Mouse (Mus musculus): ENCODE results near the gene Plxna2. TPM values are rescaled to one million over a fixed set of nuclear protein-coding genes. Genes with fewer than 3 reads are reported as not detected.

The Plxna2 gene
- polyA plus RNA-seq, 1 experiment from 2014 or later, result 23.3 TPM

- H3K36me3 ChIP-seq, result no peaks in the 10 kb centered on the region
- no peak for ATAC-seq
- H3K4me3 ChIP-seq (replicated peaks), result no peak overlapping the region
- 90% methylated on average over 2 of the region's 2 CpGs for WGBS
- no peak overlapping the region for H3K27ac ChIP-seq
- H3K4me2 ChIP-seq (replicated peaks), result peak overlapping the region; percentile 67; the same call in 1 of the 2 replicates
- H3K4me1 ChIP-seq (replicated peaks), result peaks cover 99% of the 10 kb centered on the region
- no peaks in the 10 kb centered on the region for H3K27me3 ChIP-seq
- H3K9ac ChIP-seq (replicated peaks), result no peak overlapping the region
- no peaks in the 10 kb centered on the region for H3K9me3 ChIP-seq
Measured at GRCm38 (mm10) chr1:194626109-194626508, 8.1 kb downstream of the Plxna2 start.

GRCm38 (mm10) chr1:194627286-194627685, 9.3 kb downstream of the Plxna2 start:
- Histone ChIP-seq H3K4me1 (replicated peaks) (peaks cover 93% of the 10 kb centered on the region), H3K9ac (replicated peaks) (no peak overlapping the region), H3K27me3 (no peaks in the 10 kb centered on the region), H3K4me3 (replicated peaks) (no peak overlapping the region), H3K36me3 (no peaks in the 10 kb centered on the region), H3K9me3 (no peaks in the 10 kb centered on the region), H3K4me2 (replicated peaks) (no peak overlapping the region), H3K27ac (no peak overlapping the region)
- no peak for ATAC-seq

- no peak overlapping the region for H3K4me3 ChIP-seq (replicated peaks)
- peak overlapping the region; percentile 23; the same call in 1 of the 2 replicates for H3K4me2 ChIP-seq (replicated peaks)
- WGBS, result 7% methylated on average over 2 of the region's 2 CpGs
- ATAC-seq, result peak; percentile 81
- peak overlapping the region; percentile 51; the same call in 1 of the 2 replicates for H3K27ac ChIP-seq
- no peaks in the 10 kb centered on the region for H3K27me3 ChIP-seq
- peaks cover 74% of the 10 kb centered on the region for H3K4me1 ChIP-seq (replicated peaks)
- H3K9ac ChIP-seq (replicated peaks), result no peak overlapping the region; the same call in 1 of the 2 replicates
- H3K36me3 ChIP-seq, result no peaks in the 10 kb centered on the region
- H3K9me3 ChIP-seq, result no peaks in the 10 kb centered on the region
Measured at GRCm38 (mm10) chr1:194629135-194629689, 11.2 kb downstream of the Plxna2 start.

DNA sequence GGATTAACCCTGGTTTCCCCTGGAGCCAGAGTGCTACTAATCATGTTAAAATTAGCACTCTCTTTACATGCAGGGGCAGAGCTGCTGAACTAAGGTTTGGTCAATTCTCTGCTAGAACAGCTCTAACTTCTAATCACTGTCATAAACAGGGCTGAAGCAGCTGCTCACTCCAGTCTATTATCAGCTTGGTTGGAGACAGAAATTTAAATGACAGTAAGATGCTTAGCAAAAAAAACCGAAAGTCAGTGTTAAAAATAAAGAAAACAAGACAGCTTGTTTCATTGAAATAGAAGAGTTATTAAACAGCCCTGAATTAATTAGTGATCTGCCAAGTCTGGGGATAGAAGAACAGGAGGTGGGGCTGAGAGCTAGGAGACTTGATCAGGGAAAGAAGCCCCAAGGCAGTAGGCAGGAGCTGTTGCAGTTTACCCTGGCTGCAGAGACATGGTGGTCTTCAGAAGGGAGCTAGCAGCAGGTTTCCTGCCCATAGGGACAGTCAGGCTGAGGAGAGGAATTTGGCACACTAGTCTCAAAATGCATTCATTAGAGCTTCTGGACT, 12.6 kb downstream of the Plxna2 start:
- no peaks in the 10 kb centered on the region for H3K27me3 ChIP-seq
- 33% methylated on average over 1 of the region's 1 CpGs for WGBS
- H3K9me3 ChIP-seq, result no peaks in the 10 kb centered on the region
- no peak overlapping the region for H3K4me2 ChIP-seq (replicated peaks)
- 0 out of 2 replicates have a peak overlapping the region, but pooled peaks have one; percentile 17 for H3K27ac ChIP-seq
- H3K4me3 ChIP-seq (replicated peaks), result no peak overlapping the region
- no peak overlapping the region for H3K9ac ChIP-seq (replicated peaks)
- H3K36me3 ChIP-seq, result no peaks in the 10 kb centered on the region
- peaks cover 68% of the 10 kb centered on the region for H3K4me1 ChIP-seq (replicated peaks)
- no peak for ATAC-seq

- no peaks in the 10 kb centered on the region for H3K36me3 ChIP-seq
- no peaks in the 10 kb centered on the region for H3K27me3 ChIP-seq
- ATAC-seq, result no peak
- H3K9me3 ChIP-seq, result no peaks in the 10 kb centered on the region
- H3K27ac ChIP-seq, result no peak overlapping the region
- H3K4me1 ChIP-seq (replicated peaks), result peaks cover 63% of the 10 kb centered on the region
- WGBS, result 27% methylated on average over 1 of the region's 1 CpGs
- H3K4me3 ChIP-seq (replicated peaks), result no peak overlapping the region
- H3K9ac ChIP-seq (replicated peaks), result no peak overlapping the region
- H3K4me2 ChIP-seq (replicated peaks), result no peak overlapping the region
Measured at GRCm38 (mm10) chr1:194631574-194631973, 13.6 kb downstream of the Plxna2 start.

- H3K9me3 ChIP-seq, result no peaks in the 10 kb centered on the region
- no peaks in the 10 kb centered on the region for H3K36me3 ChIP-seq
- H3K27ac ChIP-seq, result no peak overlapping the region
- no peaks in the 10 kb centered on the region for H3K27me3 ChIP-seq
- H3K4me3 ChIP-seq (replicated peaks), result no peak overlapping the region
- whole genome bisulfite sequencing, result 91% methylated on average over 1 of the region's 1 CpGs
- no peak overlapping the region for H3K9ac ChIP-seq (replicated peaks)
- ATAC-seq, result no peak
- H3K4me2 ChIP-seq (replicated peaks), result no peak overlapping the region
- H3K4me1 ChIP-seq (replicated peaks), result peaks cover 62% of the 10 kb centered on the region
Measured at GRCm38 (mm10) chr1:194632029-194632428, 14.0 kb downstream of the Plxna2 start.

GRCm38 (mm10) chr1:194635411-194635810, 17.4 kb downstream of the Plxna2 start:
- Histone ChIP-seq H3K9ac (replicated peaks) (no peak overlapping the region), H3K4me3 (replicated peaks) (no peak overlapping the region), H3K4me2 (replicated peaks) (no peak overlapping the region), H3K36me3 (no peaks in the 10 kb centered on the region), H3K9me3 (no peaks in the 10 kb centered on the region), H3K27me3 (no peaks in the 10 kb centered on the region), H3K4me1 (replicated peaks) (peaks cover 41% of the 10 kb centered on the region), H3K27ac (no peak overlapping the region)
- no peak for ATAC-seq
- 36% methylated on average over 1 of the region's 1 CpGs for WGBS

- Histone ChIP-seq H3K27ac (no peak overlapping the region), H3K4me2 (replicated peaks) (no peak overlapping the region), H3K9ac (replicated peaks) (no peak overlapping the region), H3K9me3 (no peaks in the 10 kb centered on the region), H3K4me3 (replicated peaks) (no peak overlapping the region), H3K36me3 (no peaks in the 10 kb centered on the region), H3K4me1 (replicated peaks) (peaks cover 36% of the 10 kb centered on the region), H3K27me3 (no peaks in the 10 kb centered on the region)
- ATAC-seq, result no peak
- WGBS, result 83% methylated on average over 3 of the region's 3 CpGs
Measured at GRCm38 (mm10) chr1:194635942-194636341, 17.9 kb downstream of the Plxna2 start.

GRCm38 (mm10) chr1:194637391-194638304, 19.6 kb downstream of the Plxna2 start:
- Histone ChIP-seq H3K9me3 (no peaks in the 10 kb centered on the region), H3K36me3 (no peaks in the 10 kb centered on the region), H3K27ac (peak overlapping the region; percentile 48; the same call in 1 of the 2 replicates), H3K9ac (replicated peaks) (no peak overlapping the region), H3K27me3 (no peaks in the 10 kb centered on the region), H3K4me3 (replicated peaks) (no peak overlapping the region), H3K4me2 (replicated peaks) (peak overlapping the region; percentile 7; the same call in 1 of the 2 replicates), H3K4me1 (replicated peaks) (peaks cover 40% of the 10 kb centered on the region)
- 6% methylated on average over 5 of the region's 5 CpGs for WGBS
- peak; percentile 86 for ATAC-seq

GRCm38 (mm10) chr1:194641601-194642301, 23.7 kb downstream of the Plxna2 start:
- no peak overlapping the region for H3K4me2 ChIP-seq (replicated peaks)
- no peaks in the 10 kb centered on the region for H3K27me3 ChIP-seq
- no peak overlapping the region for H3K27ac ChIP-seq
- WGBS, result 73% methylated on average over 5 of the region's 5 CpGs
- H3K4me1 ChIP-seq (replicated peaks), result peaks cover 32% of the 10 kb centered on the region
- peaks cover 18% of the 10 kb centered on the region for H3K36me3 ChIP-seq
- no peaks in the 10 kb centered on the region for H3K9me3 ChIP-seq
- H3K4me3 ChIP-seq (replicated peaks), result no peak overlapping the region
- H3K9ac ChIP-seq (replicated peaks), result no peak overlapping the region
- ATAC-seq, result no peak

DNA sequence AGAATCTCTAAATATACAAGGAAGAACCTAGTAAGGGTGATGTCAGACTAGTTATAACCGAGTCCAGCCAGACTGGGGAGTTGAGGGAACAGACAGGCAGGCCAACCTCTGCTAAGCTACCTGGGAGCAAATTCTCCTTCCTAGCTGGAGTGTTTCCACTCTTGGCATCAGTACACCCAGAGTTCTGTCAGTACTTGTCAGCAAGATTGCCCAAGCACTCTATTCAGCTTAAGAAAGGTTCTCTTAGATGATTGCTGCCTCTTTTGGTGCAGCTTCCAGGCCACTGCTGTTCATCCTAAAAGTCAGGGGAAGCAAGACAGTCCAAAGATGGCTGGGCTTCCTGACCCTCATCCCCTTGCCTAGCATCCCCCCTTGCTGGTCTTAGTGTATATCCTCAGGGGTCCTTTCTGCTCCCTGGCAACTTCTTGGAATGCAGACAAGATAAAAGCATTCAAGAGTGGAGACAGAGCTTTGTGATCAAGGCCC, 24.3 kb downstream of the Plxna2 start:
- Histone ChIP-seq H3K36me3 (peaks cover 18% of the 10 kb centered on the region), H3K4me1 (replicated peaks) (peaks cover 26% of the 10 kb centered on the region), H3K9me3 (no peaks in the 10 kb centered on the region), H3K27me3 (no peaks in the 10 kb centered on the region), H3K27ac (no peak overlapping the region), H3K4me3 (replicated peaks) (no peak overlapping the region), H3K4me2 (replicated peaks) (no peak overlapping the region), H3K9ac (replicated peaks) (no peak overlapping the region)
- ATAC-seq, result no peak
- WGBS, result 79% methylated on average over 1 of the region's 1 CpGs

Measured in midbrain, embryonic 13.5 days (tissue).